Mouse (Mus musculus) forebrain, embryonic 13.5 days (tissue): ENCODE measurements at regions not wholly inside any gene's neighbourhood (a gene's known extent, or its start where the extent isn't known, plus 50 kb on each side); places are given as distances from the start of the nearest gene placed in this dataset.

ENCODE experiments used
- ATAC-seq: fragments of 200-750 bp; cut with Nextera tagmentation; 2 replicates; pipeline ENCODE4 v1.8.0; 2017
- H3K27ac ChIP-seq: fragments of 300-500 bp; sonication (generic); 2 replicates; pipeline ENCODE4 v1.5.1; 2015; ENCODE audit warnings: inconsistent platforms, mild to moderate bottlenecking, moderate library complexity
- H3K27me3 ChIP-seq: fragments of 300-500 bp; sonication (generic); 2 replicates; pipeline ENCODE4 v1.6.1; 2015; ENCODE audit warnings: mild to moderate bottlenecking, inconsistent platforms
- H3K36me3 ChIP-seq: fragments of 300-500 bp; sonication (generic); 2 replicates; pipeline ENCODE4 v1.6.1; 2015; ENCODE audit warnings: mild to moderate bottlenecking, inconsistent platforms; ENCODE audit not compliant: poor library complexity, severe bottlenecking
- H3K4me1 ChIP-seq: fragments of 300-500 bp; sonication (generic); 2 replicates; pipeline ENCODE4 v1.6.1; 2015; ENCODE audit warnings: inconsistent platforms
- H3K4me2 ChIP-seq: fragments of 300-500 bp; sonication (generic); 2 replicates; pipeline ENCODE4 v1.6.1; 2015; ENCODE audit warnings: inconsistent platforms, mild to moderate bottlenecking, moderate library complexity
- H3K4me3 ChIP-seq: fragments of 300-500 bp; sonication (generic); 2 replicates; pipeline ENCODE4 v1.5.1; 2015; ENCODE audit warnings: mild to moderate bottlenecking, inconsistent platforms
- H3K9ac ChIP-seq: fragments of 300-500 bp; sonication (generic); 2 replicates; pipeline ENCODE4 v1.6.1; 2015; ENCODE audit warnings: mild to moderate bottlenecking, inconsistent platforms
- H3K9me3 ChIP-seq: fragments of 300-500 bp; sonication (generic); replicated peaks from 2 replicates; pipeline ENCODE4 v1.6.1; 2016; ENCODE audit warnings: inconsistent platforms
- WGBS: fragments of 180-500 bp; shearing (Covaris S2); methylation state at CpG from one replicate; pipeline ENCODE4 v1.1.7; 2015; 5-methylcytosine and 5-hydroxymethylcytosine counted together

DNA sequence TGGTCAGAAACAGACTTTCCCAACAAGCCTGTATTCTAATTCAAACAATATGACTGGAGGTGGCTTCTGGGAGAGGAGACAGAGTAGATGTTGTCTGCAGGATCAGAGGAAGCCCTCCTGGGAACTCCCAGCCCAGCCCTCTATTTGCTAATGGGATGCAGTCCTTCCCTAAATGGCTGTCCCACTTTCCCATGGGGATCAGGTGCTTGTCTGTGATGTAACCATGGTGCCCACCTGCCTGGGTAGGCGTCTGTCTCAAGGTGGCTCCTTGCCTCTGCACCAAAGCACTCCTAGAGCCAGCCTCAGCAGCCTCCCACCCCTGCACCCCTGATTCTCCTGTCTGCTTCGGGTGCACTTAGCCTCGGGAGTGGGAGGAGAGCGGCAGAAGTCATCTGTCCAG, 384.6 kb downstream of the Gm45692 start:
- ATAC-seq: no peak
- no peaks in the 10 kb centered on the region for H3K9me3 ChIP-seq
- WGBS: 69% methylated on average over 4 of the region's 4 CpGs
- H3K4me2 ChIP-seq: no peak overlapping the region
- peaks cover 4% of the 10 kb centered on the region; the same call in 1 of the 2 replicates for H3K4me1 ChIP-seq
- no peaks in the 10 kb centered on the region for H3K27me3 ChIP-seq
- H3K9ac ChIP-seq: no peak overlapping the region
- H3K4me3 ChIP-seq: no peak overlapping the region
- no peaks in the 10 kb centered on the region for H3K36me3 ChIP-seq
- H3K27ac ChIP-seq: no peak overlapping the region

DNA sequence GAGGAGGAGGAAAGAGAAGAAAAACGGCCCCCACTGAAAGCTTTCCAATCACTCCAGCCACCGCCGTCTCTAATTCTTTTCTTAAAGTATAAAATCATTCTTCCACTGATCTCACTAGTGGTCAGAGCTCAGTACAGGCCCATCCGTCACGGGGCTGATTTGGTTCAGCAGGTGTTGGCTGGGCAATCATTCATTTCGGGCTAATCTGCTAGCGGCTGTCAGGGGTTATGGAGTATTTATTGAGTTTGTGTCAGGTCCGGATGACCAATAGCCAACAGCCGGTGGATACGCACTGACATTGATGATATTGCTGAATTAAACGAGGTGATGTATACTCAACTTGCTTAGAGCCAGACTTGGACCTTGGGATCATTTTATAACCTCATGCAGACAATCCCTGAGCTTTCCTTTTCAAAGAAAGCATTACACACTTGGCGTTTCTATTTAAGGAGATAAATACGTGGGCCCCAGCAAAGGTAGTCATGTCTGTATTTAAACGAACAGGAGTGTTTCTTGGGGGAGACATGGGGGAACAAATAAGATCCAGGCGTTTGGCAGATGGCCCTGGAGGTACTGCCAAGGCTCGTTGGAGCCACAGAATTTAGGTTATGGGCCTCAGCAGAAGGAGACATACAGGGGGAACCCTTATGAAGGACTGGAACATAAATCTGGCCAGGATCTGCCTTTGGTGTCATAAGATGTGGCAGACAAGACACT, 385.1 kb downstream of the Gm45692 start:
- H3K4me1 ChIP-seq: peaks cover 4% of the 10 kb centered on the region; the same call in 1 of the 2 replicates
- no peak overlapping the region for H3K9ac ChIP-seq
- H3K4me3 ChIP-seq: no peak overlapping the region
- no peak overlapping the region for H3K4me2 ChIP-seq
- no peak overlapping the region for H3K27ac ChIP-seq
- no peaks in the 10 kb centered on the region for H3K27me3 ChIP-seq
- 85% methylated on average over 16 of the region's 16 CpGs for WGBS
- H3K9me3 ChIP-seq: no peaks in the 10 kb centered on the region
- ATAC-seq: no peak
- no peaks in the 10 kb centered on the region for H3K36me3 ChIP-seq

DNA sequence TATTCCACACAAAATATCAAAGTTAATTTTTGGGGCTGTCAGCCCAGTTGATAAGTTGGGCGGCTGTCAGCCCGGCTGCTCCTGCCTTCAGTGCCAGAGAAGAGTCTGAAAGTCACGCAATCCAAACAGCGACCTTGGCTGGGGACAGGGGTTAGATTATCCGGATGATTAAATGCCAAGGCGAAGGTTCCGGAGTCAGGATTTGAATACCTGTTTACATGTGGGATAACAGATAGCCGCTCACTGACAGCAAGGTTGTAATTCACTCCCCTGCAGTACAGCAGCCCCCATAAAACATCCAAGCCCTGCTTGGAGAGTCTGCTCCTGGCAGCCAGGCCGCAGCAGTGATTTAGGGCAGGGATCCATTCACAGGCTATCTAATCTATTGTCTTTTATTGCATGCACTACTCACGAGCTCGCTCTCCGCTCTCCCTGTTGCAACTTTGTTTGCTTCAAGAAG, 388.3 kb downstream of the Gm45692 start:
- Histone ChIP-seq H3K9ac (no peak overlapping the region), H3K27me3 (no peaks in the 10 kb centered on the region), H3K4me3 (no peak overlapping the region), H3K36me3 (no peaks in the 10 kb centered on the region), H3K4me1 (peaks cover 4% of the 10 kb centered on the region; the same call in 1 of the 2 replicates), H3K27ac (no peak overlapping the region; the same call in 1 of the 2 replicates), H3K9me3 (no peaks in the 10 kb centered on the region), H3K4me2 (no peak overlapping the region)
- peak; percentile 27; the same call in 1 of the 2 replicates for ATAC-seq
- WGBS: 59% methylated on average over 12 of the region's 12 CpGs

DNA sequence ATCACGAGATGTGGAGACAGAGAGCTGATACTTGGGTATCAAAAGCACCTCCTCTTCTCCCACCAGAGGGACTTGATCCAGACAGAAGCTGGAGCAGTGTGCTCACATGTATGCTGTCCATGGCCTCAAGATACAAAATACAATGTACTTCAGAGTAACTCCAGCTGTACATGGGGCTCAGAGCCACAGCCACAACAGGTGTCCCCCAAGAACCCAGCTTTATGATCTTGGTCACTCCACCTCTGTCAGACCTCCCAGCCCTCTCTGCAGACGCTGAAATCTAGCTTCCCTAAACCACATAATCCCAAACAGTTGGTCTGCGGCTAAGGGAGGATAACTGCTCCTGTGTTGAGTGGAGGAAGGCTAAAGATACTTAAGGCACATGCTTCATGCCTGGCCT, 389.9 kb downstream of the Gm45692 start:
- H3K27me3 ChIP-seq: no peaks in the 10 kb centered on the region
- 80% methylated on average over 3 of the region's 3 CpGs for WGBS
- H3K36me3 ChIP-seq: no peaks in the 10 kb centered on the region
- H3K9me3 ChIP-seq: no peaks in the 10 kb centered on the region
- H3K9ac ChIP-seq: no peak overlapping the region
- peaks cover 4% of the 10 kb centered on the region; the same call in 1 of the 2 replicates for H3K4me1 ChIP-seq
- no peak for ATAC-seq
- no peak overlapping the region for H3K27ac ChIP-seq
- no peak overlapping the region for H3K4me3 ChIP-seq
- no peak overlapping the region for H3K4me2 ChIP-seq

DNA sequence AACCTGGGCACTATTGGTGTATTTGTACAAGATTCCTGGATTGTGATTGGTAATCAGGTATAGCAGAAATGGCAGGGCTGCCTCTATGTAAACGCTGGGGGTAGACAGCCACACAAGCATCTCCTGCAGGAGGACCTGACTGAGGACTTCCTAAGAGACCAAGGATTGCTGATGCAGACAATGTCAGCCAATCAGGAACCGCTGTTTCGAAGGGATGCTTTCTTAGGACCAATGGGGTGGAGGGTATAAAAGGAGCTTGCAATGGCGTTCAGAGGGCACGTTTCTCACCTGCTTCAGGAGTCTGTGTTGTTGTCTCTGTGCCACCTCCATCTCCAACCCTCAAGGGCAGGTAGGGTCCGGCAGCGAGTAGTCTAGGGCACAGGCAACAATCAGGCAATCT, 393.7 kb downstream of the Gm45692 start:
- Histone ChIP-seq H3K4me1 (no peaks in the 10 kb centered on the region), H3K4me2 (no peak overlapping the region), H3K27me3 (no peaks in the 10 kb centered on the region), H3K27ac (no peak overlapping the region), H3K36me3 (no peaks in the 10 kb centered on the region), H3K9me3 (no peaks in the 10 kb centered on the region), H3K4me3 (no peak overlapping the region), H3K9ac (no peak overlapping the region)
- 87% methylated on average over 7 of the region's 7 CpGs for WGBS
- ATAC-seq: no peak

DNA sequence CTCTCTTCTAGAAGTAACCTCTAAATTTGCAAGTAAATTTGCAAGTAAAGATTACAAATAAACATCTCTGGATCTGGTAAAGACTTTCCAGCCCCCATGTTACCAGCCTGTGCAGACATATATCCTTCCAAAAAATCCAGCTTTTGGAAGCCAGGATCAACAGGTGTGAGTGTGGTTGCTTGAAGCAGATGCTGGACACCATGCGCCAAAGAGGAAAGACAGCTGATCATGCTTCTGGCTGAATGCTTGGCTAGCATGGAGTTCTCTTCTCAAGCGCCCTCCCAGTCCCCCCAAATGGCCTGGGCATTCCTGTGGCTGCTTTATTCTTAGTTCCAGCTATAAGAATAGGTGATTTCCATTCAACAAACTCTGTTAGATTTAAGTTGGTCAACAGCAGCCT, 404.9 kb downstream of the Gm45692 start:
- Histone ChIP-seq H3K4me1 (peaks cover 16% of the 10 kb centered on the region), H3K27me3 (no peaks in the 10 kb centered on the region), H3K36me3 (no peaks in the 10 kb centered on the region), H3K4me2 (no peak overlapping the region), H3K9me3 (no peaks in the 10 kb centered on the region; the same call in 1 of the 2 replicates), H3K9ac (no peak overlapping the region), H3K27ac (no peak overlapping the region), H3K4me3 (no peak overlapping the region)
- 91% methylated on average over 2 of the region's 2 CpGs for WGBS
- ATAC-seq: no peak

DNA sequence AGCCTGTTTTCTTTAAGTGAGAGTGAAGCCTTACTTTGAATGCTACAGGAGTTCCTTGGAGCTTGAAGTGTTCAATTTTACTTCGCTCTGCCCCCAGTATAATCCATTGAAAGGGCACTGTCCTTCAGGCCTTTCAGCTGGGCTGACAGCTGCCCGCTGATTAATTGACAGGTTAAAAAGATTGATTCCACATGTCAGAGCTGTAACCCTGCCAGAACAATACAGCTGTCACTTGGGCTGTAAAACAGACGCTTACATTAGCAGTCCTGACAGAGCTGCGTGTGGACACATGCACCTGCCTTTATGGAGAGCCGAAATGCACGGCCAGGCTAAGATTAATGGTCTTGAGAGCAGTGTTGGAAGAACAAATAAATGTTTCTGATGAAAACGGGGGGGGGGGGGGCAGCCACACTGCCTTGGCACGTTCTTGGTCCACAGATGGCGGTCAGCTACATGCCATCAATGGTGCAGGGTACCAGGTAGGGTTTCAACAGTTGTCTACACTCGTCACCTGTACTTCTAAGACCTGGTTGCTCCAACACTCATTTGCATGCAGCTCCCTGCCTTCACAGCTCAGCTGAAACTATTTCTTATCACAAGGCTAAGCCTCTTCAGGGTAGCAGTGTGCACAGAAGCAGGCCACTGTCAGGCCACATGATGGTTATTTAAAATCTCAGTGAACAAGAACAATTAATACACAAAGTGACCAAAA, 407.3 kb downstream of the Gm45692 start:
- WGBS: 25% methylated on average over 10 of the region's 10 CpGs
- Histone ChIP-seq H3K4me2 (no peak overlapping the region; the same call in 1 of the 2 replicates), H3K4me3 (no peak overlapping the region), H3K4me1 (peaks cover 16% of the 10 kb centered on the region), H3K9me3 (no peaks in the 10 kb centered on the region; the same call in 1 of the 2 replicates), H3K27me3 (no peaks in the 10 kb centered on the region), H3K9ac (no peak overlapping the region), H3K36me3 (no peaks in the 10 kb centered on the region), H3K27ac (peak overlapping the region; percentile 44)
- ATAC-seq: peak; percentile 88

DNA sequence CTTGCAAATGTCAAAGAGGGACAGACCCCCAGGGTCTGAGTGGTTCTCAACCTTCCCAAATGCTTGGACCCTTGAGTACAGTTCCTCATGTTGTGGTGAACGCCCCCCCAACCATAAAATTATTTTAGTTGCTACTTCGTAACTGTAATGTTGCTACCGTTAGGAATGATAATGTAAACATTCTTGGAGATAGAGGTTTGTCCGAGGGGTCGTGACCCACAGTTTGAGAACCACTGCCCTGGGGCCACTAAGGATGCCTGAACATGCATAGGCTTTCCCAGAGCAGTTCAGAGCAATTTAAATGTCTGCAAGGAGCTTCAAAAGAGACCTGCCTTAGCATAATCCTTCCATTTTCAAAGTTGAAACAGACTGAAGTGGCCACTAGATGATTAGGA, 407.8 kb downstream of the Gm45692 start:
- H3K9ac ChIP-seq: no peak overlapping the region
- no peaks in the 10 kb centered on the region; the same call in 1 of the 2 replicates for H3K9me3 ChIP-seq
- H3K27me3 ChIP-seq: no peaks in the 10 kb centered on the region
- H3K27ac ChIP-seq: peak overlapping the region; percentile 40; the same call in 1 of the 2 replicates
- H3K4me1 ChIP-seq: peaks cover 16% of the 10 kb centered on the region
- H3K36me3 ChIP-seq: no peaks in the 10 kb centered on the region
- no peak overlapping the region for H3K4me3 ChIP-seq
- no peak overlapping the region for H3K4me2 ChIP-seq
- ATAC-seq: no peak
- WGBS: 65% methylated on average over 5 of the region's 5 CpGs

DNA sequence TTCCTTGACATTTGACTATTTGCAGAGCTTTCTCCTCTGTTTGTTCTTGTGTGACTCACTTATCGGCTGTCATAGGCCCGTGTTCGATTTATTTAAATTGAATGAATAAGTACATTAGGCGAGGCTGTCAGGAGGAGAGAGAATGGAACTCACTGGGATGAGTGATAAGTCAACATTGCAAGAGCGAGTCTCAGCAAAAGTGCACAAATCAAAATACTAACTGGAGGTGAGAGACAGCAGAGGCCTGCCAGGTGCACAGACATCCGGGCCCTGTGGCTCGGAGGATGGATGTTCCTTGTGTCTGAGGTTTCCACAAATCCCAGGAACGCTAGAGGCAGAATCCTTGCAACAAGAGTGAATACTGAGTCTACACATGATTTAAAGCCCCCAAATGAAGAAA, 410.6 kb downstream of the Gm45692 start:
- H3K9ac ChIP-seq: no peak overlapping the region
- H3K4me3 ChIP-seq: no peak overlapping the region
- H3K27me3 ChIP-seq: no peaks in the 10 kb centered on the region
- no peak overlapping the region for H3K4me2 ChIP-seq
- no peak overlapping the region for H3K27ac ChIP-seq
- 81% methylated on average over 8 of the region's 8 CpGs for WGBS
- ATAC-seq: no peak
- peaks cover 20% of the 10 kb centered on the region for H3K4me1 ChIP-seq
- H3K36me3 ChIP-seq: no peaks in the 10 kb centered on the region
- H3K9me3 ChIP-seq: no peaks in the 10 kb centered on the region

DNA sequence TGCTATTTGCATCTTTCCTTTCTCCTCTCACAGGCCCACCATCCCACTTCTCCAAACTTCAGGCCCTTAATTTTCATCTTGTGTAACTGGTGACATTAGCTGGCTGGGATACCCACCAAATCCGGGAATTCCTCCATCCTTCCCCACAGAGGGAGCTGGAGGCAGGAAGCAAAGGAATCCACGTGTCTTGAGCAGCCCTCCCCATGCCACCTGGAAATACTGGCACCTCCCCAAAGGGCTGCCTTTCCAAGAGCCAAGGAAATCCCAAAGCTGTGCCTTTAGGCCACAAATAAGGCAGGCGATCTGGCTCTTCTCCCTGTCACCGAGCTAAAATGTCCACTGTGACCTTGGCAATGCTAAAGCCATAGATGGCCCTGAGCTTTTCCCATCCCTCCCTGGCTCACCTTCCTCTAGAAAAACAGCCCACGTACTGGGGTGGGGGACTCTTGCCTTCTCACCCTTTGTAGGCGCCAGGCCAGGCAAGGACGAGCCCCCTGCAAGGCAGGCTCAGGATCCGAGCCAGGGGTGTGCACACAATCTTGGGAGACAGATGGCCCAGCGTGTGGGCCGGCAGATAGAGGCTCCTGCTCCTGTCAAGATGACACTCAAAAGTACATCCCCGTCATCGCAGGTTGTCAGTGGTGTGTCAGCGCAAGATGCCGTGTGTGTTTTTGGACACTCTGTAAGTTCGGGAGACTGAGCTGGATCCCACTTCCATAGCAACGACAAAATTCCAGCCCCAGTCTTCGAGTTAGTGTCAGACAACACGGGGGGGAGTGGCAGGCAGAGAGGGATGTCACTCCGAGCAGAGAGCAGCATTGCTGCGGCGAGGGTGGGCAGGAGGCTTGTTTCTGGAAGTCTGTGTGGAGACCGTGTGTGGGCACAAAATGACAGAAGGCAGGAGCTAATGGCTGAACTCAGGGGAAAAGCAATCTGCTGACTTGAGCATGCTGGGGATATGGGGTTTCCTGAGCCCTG, 414.4 kb downstream of the Gm45692 start:
- no peak overlapping the region; the same call in 1 of the 2 replicates for H3K27ac ChIP-seq

DNA sequence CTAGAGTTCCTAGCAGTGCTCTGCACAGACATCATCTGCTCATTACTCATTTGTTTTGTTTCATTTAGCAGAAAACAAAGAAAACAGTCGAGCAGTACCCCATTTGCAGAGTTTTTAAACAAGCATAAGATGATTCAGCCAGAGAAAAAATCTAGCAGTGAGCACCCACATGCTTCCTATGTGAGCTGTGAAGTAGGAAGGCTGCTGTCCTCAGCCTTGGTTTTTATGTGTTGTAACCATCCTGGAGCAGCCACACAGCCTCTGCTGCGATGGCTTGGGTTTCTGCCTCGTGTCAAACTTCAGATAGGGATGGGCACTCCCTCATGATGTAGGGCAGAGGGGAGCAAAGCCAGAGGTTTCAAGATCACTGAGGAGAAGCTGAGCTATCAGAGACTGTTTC, 416.5 kb downstream of the Gm45692 start:
- WGBS: 71% methylated on average over 3 of the region's 3 CpGs
- no peak overlapping the region for H3K9ac ChIP-seq

More for the DNA sequence above, 414.4 kb downstream of the Gm45692 start:
- H3K4me3 ChIP-seq: no peak overlapping the region
- WGBS: 69% methylated on average over 22 of the region's 22 CpGs
- no peaks in the 10 kb centered on the region for H3K36me3 ChIP-seq
- H3K27me3 ChIP-seq: no peaks in the 10 kb centered on the region
- 0 out of 2 replicates have a peak, but pooled peaks cover 4% of the 10 kb centered on the region for H3K4me1 ChIP-seq
- H3K4me2 ChIP-seq: no peak overlapping the region
- H3K9ac ChIP-seq: no peak overlapping the region
- peak; percentile 89 for ATAC-seq
- H3K9me3 ChIP-seq: no peaks in the 10 kb centered on the region

More for the DNA sequence above, 416.5 kb downstream of the Gm45692 start:
- H3K27ac ChIP-seq: no peak overlapping the region
- no peaks in the 10 kb centered on the region for H3K27me3 ChIP-seq
- H3K9me3 ChIP-seq: no peaks in the 10 kb centered on the region
- no peaks in the 10 kb centered on the region for H3K36me3 ChIP-seq
- no peak overlapping the region for H3K4me3 ChIP-seq
- ATAC-seq: no peak
- H3K4me1 ChIP-seq: 0 out of 2 replicates have a peak, but pooled peaks cover 4% of the 10 kb centered on the region
- no peak overlapping the region for H3K4me2 ChIP-seq
